Mouse (Mus musculus) adrenal gland, postnatal 25 days (tissue): ENCODE data around the gene Map2k6. TPM values are rescaled to one million over a fixed set of nuclear protein-coding genes. Genes with fewer than 3 reads are reported as not detected.
A peak's percentile ranks its signal among the peaks of the same experiment; 100 is the strongest.

ENCODE experiments used
- DNase-seq: peaks from one replicate; pipeline ENCODE4 v3.0.0; 2021; ENCODE audit warnings: mixed read lengths
- total RNA-seq: library from RNA; stranded (reverse); gene quantifications from 2 replicates; pipeline ENCODE4 v1.2.3, GENCODE M21; 2021

The Map2k6 gene
- total RNA-seq, 1 experiment from 2014 or later, result 11.1 TPM

DNA sequence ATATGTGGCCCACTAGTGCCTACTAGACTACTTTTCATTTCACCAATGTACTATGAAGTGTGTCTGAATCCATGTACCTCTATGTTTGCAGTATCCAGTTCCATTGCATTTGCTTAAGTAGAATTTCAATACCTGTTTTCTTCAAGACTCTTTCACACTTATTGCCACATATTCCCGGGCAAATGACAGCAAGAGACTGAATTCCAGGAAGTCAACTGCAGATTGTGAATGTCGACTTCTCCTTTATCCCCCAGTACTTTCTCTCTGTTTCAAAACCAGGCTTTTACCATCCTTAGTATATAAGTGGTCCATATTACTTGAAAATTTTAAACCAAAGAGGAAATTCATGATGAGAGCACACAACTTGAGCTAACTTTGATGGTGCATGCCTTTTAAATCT lies 4.7 kb downstream of the Map2k6 start:
- no peak for DNase-seq

GRCm38 (mm10) chr11:110405607-110406006 lies 6.7 kb downstream of the Map2k6 start:
- DNase-seq, result no peak

GRCm38 (mm10) chr11:110409131-110409530 lies 10.2 kb downstream of the Map2k6 start:
- no peak for DNase-seq

DNA sequence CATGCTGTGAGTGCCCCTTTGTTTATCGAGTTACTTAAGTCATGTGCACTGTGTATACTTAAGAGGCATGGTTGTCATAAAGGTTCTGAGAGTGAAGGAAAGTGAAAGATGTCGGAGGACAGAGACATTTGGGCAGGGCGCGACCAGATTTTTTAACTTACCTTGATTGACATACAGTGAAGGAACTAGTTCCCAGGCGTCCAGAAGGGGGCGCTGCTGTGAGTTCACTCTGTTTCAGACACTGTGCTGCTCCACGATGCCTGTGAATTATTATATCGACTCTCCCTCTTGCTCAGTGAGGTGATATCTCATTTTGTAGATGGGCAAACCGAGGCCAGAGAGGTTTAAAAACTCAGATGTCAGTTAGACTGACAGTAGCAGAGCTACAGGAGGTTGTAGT lies 10.9 kb downstream of the Map2k6 start:
- peak; percentile 62 for DNase-seq

GRCm38 (mm10) chr11:110411596-110411995 lies 12.7 kb downstream of the Map2k6 start:
- DNase-seq, result no peak

GRCm38 (mm10) chr11:110414263-110414662 lies 15.3 kb downstream of the Map2k6 start:
- DNase-seq, result no peak

DNA sequence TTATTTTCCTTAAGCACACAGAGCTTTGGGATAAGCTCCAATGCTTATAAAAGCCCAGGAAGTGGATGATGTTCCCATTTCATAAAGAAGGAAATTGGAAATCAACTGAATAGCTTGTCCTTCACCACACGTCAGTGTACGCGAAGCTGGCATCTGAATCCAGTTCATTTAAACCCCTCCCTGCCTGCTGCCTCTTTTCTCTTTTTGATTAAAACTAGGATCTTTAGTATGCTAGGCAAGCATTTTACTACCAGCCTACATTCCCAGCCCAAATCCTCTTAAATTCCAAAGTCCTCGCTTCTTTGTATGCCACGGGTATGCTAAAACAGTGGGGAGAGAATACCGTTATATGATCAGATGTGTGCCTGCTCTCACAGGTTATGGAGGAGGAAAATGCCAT lies 17.8 kb downstream of the Map2k6 start:
- DNase-seq, result no peak

DNA sequence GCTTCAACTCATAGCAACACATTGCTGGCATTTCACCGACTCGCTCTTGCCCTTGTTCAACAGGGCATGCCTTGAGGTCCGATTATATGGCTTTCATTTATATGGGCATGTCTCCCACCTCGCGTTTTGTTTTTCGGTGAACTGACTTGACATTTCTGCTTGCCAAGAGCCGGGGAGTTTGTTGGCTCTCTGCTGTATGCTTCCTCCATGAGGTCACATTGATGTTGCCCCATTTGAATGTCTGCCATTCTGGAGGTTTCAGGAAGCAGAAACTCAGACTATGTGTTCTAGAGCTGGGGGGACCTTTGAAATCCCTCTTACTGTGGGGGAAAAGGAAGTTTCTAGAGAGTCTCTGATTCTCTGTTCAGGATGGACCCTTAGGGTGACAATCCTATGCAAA lies 21.5 kb downstream of the Map2k6 start:
- no peak for DNase-seq

GRCm38 (mm10) chr11:110426572-110427145 lies 27.7 kb downstream of the Map2k6 start:
- DNase-seq, result no peak

GRCm38 (mm10) chr11:110427159-110427561 lies 28.2 kb downstream of the Map2k6 start:
- no peak for DNase-seq

DNA sequence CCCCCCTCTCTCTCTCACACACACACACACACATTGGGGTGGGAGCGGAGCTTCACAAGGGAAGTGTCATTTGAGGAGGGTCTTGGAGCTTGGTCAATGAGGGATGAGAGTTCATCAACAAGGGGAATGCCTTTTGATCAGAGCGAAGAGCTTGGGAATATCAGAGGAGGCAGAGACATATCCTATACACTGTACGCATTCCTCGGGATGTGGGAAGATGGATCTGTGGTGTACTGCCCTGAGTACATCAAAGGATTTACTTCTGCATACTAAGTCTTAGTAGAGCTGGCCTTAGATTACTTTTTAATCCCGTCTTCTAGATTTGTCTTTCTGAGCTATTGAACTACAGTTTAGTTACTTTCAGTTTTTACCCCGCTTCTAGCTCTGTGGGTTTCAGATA lies 30.1 kb downstream of the Map2k6 start:
- DNase-seq, result no peak

DNA sequence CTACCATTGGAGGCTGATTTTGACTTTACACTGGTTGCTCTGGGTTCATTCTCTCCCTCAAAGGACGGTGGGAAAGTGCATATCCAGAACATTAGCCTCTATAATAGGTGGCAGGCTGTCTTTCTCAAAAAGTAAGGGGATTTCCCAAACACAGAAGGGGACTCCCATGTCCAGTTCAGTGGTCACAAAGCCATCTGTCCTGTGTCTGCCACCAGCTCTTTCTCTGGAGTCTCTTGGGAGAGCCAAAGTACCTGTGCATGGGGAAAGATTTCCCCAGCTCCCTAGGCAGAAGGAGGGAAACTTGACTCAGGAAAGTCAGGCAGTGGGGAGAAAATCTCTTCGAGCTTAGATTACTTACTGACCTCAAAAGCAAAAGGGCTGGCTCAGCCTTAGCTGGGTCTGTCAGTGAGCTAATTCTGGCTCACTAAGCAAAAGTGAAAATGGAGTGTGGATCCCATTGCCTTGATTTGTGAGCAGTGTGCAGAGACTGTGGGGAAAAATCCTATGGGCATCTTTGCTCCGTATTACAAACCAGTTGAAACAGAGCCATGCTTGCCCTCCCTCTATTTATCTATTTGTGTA lies 31.0 kb downstream of the Map2k6 start:
- DNase-seq, result no peak

- DNase-seq, result no peak
These were observed 37.1 kb downstream of the Map2k6 start for GRCm38 (mm10) chr11:110435839-110436556.

DNA sequence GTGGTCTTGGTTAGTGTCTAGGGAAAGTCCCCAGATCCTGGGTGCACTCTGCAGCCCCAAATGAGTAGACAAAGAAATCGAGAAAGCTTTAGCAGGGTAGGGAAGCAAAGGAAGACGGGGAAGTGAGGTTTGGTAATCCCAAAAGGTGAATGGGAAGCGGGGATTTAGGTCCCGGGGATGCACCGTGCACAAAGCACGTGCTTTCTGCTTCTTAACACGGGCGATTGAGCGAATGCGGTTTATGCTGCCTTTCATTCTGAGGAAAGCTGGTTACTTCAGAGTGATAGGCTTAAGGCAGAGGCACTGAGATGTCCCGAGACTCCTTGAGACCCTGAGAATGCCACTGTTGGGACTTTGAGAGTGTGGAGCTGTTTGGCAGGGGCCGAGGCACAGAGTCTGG lies 38.1 kb downstream of the Map2k6 start:
- no peak for DNase-seq

DNA sequence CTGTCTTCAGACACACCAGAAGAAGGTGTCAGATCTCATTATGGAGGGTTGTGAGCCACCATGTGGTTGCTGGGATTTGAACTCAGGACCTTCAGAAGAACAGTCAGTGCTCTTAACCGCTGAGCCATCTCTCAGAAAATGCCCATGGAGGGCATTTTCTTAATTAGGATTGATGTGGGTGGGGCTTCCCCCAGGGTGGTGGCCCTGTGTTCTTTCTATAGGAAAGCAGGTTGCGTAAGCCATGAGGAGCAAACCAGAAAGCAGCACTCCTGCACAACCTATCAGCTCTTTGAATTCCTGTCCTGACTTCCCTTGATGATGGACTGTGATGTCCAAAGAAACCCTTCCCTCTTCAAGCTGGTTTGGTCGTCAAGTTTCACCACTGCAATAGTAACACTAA lies 39.2 kb downstream of the Map2k6 start:
- DNase-seq, result no peak

DNA sequence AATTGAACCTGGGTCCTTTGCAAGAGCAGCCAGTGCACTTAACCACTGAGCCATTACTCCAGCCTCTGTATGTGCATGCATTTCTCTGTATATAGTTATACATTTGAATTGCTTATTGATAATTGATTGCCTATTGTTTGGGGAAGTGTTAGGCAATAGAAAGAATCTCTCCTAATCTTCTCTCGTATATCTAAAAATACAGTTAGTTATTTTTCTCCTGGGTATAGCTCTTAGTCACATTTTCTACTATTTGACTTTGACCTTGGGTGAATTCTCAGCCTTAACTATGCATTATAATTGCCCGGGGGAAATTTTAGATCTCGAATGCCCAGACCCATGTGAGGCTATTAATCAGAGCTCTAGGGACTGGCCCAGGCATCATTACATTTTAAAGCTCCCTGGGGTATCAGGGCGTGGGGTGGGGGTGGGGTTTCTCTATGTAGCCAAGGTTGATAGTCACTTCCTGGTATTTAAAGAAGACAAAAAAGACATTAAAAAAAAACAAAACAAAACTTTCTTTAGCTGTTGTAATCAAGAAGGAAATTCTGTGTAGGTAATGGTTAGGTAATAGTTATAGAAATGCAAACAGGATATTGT lies 39.9 kb downstream of the Map2k6 start:
- no peak for DNase-seq

DNA sequence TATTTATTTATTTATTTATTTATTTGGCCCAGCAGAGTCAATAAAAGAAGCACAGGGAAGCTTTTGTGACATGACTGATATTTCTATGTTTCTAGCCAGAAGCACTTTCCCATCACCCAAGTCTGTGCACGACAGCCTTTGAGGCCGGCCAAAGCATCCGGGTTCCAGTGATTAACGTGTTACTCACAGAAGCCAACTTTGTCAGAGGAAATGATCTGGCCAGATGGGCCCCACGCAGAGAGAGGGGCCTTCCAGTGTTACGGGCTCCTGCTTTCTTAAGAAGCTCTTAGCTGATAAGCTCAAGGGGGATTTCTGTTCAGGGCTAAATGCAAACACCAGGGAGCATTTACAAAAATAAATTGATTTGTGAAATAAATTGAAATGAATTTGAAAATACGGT lies 40.4 kb downstream of the Map2k6 start:
- no peak for DNase-seq

GRCm38 (mm10) chr11:110444576-110444975 lies 45.7 kb downstream of the Map2k6 start:
- no peak for DNase-seq

DNA sequence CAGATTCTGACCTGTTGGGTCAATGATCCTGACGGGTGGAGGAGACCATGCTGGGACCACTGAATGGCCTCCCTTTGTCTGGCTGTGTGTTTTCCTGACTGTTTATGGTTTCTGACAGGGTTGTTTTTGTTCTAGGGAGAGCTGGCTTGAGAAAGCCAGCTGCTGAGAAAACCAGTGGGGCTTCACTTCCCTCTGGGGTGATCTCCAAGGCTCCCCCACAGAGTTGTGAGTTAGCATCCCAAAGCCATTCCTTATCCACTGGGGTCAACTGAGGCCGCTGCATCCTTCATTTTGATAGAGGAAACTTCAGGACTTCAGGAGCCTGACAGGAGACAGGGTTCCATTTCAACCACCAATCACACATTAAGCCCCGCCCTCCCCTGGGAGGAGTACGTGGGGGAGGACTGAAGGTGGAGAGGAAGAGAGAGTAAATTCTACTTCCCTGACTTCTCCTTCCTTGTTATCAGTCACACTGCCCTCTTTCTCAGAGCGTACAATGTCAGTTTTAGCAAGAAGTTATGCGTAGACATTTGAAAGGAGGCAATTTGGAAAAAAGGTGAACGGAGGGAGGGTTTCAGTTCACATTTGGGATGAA lies 49.3 kb downstream of the Map2k6 start:
- DNase-seq, result no peak

GRCm38 (mm10) chr11:110448726-110449161 lies 49.8 kb downstream of the Map2k6 start:
- no peak for DNase-seq

GRCm38 (mm10) chr11:110449183-110449582 lies 50.3 kb downstream of the Map2k6 start:
- no peak for DNase-seq

DNA sequence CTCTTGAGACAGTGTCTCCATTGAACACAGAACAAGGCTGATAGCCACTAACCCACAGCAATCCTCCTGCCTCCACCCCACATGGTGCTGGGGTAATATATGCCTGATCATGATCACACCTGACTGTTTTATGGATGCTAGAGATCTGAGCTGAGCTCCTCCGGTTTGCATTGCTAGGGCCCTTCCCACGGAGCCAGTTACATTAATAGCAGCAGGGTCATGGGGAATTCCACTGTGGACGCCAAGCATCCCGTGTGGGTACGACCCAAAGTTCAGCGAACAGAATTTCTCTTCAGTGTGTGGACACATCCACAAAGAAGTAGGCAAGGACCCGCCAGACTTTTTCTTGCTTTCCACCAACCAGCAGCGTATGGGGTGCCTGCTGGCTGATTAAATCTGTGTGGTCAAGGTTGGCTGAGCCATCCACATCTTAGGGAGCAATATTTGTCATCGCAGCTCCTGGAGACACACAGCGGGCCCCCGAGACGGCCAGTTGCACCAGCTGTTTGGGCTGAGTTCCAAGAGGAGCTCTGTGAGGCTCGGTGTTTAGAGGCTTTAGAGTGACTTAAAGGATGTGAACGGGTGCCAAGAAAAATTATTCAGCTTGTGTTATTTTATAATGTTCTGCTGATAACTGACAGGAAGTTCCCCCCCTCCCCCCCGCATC lies 51.3 kb downstream of the Map2k6 start:
- DNase-seq, result peak; percentile 13

DNA sequence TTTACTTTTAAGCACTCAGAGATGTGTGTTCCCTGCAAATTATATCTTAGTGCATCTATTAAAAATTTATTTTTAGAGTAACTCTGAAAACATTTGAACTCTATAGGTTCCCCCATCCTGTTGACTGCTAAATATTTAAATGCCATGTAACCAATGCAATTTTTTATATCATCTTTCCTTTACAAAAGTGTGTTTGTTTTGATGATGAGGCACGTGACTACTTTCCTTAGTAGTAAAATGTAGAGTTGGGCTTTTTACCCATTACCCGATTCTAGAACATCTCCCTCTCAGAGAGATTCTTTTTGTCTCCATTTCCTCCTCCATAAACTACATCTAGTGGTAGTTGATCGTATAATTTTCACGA lies 51.8 kb downstream of the Map2k6 start:
- DNase-seq, result no peak
